Mouse (Mus musculus): Measurements from ENCODE around the gene Brinp2.
A peak's percentile ranks its signal among the peaks of the same experiment; 100 is the strongest.

Gene Brinp2

DNA sequence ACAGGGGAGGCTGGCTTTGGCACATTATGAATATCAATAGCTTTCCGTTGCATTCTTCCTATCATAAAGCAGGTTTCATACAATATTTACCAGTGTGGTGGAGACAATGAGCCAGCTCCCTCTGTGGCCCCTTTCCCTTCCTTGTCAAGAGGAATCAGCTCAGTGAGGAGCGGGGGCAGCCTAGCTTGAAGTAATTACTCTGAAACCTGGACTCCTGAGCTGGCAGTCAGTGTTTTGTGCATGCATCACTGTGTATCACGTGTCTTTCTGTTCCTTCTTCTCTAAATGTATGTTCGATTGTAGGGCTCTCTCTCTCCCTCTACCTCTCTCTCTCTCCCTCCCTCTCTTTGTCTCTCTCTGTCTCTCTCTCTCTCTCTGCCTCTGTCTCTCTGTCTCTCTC, 135.1 kb downstream of the Brinp2 start:
- DNase-seq (ENCODE audit: low read depth), result no peak

DNA sequence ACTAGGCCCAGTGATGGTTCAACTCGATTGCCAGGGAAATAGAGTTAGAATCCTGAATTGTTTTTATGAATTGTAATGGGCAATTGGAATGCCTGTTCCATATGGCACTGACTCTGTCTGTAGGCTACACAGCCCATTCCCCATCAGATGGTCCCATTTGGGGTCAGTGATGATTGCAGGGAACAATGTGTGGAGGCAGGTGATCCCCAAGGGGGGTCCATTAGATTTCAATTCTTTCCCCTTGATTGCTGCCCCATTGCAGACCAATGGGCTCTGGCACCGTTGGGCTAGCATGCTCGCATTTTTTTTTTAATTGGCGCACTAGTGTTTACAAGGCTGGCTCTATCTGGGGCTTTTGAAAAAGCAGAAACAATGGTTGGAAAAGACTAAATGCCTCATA, 136.0 kb downstream of the Brinp2 start:
- DNase-seq (ENCODE audit: low read depth), result no peak

DNA sequence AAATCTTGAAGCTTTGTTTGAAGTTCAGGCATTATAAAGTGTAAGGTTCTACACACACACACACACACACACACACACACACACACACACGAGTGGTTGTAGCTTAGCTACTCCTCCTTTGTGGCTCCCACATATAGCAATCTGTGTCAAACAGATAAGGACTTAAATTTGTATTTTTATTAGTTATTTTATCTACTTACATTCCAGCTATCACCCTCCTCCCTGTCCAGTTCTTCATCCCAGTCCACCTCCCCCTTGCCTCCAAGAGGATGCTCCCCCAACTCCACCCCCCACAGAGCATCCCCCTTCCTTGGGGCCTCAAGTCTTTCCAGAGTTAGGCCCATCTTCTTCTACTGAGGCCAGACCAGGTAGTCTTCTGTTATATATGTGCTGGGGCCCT, 137.4 kb downstream of the Brinp2 start:
- DNase-seq (ENCODE audit: low read depth), result no peak

DNA sequence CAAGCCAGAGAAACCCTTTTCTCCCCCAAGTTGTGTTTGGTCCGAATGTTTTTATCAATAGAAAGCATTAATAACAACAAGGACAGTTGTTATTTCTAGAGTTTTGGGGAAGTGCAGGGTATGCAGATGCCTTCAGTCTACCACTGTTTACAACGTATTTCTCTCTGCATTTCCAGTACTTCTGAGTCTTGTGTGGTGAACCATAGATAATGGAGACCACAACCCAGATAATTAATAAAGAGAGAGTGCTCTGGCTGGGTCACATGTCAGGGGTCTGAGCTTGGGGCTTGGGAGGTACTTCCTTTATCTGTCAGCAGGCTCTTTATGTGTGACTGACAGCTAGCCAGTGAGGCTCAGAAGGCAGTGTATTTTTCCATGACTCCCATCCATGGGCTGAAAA, 137.8 kb downstream of the Brinp2 start:
- no peak for DNase-seq (ENCODE audit: low read depth)

- no peak for DNase-seq (ENCODE audit: low read depth)
Measured at GRCm38 (mm10) chr1:158215581-158215980, 140.5 kb downstream of the Brinp2 start.

DNA sequence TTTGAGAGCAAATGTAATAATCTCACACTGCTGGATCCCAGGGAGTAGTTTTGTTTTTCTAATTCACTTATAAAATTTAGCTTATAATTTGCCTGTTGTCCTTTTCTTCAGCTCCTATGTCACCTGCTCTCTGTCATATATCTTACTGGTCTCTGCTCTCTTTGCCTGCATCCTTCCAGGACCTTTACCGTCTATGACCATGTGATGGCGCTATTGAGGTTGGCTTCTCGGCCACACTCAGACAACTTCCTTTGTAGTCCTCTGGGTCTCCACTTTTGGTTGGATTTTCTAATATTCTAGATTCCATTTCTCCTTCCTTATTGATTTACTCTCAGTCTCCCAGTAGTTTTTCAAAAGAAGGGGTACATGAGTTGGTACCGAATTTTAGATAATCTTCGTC, 141.4 kb downstream of the Brinp2 start:
- peak; percentile 4 for DNase-seq (ENCODE audit: low read depth)

DNA sequence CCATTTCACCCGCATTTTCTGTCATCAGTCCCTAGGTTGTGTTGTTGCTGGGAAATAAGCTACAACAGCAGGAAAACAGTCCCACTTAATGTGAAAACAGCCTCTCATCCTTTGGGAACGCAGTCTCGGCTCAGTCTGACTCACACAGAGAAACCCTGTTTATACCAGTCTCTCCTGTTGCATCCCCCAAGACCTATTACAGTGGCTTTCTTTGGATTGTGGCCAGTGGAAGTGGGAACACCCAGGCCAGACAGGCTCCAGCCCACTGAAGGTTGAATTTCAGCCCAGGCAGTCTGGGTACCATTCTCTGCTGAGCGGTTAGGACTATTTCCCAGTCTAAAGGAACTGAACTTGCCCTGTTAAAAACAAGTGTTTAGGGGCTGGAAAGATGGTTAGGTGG, 142.4 kb downstream of the Brinp2 start:
- DNase-seq (ENCODE audit: low read depth), result peak; percentile 9

- no peak for DNase-seq (ENCODE audit: low read depth)
Measured at GRCm38 (mm10) chr1:158207620-158208019, 148.5 kb downstream of the Brinp2 start.

- no peak for DNase-seq (ENCODE audit: low read depth)
Measured at GRCm38 (mm10) chr1:158202932-158203331, 153.2 kb downstream of the Brinp2 start.

Measured in NIH3T3 (cell line).